Mouse (Mus musculus): ENCODE results near the gene Nfkbib. TPM values are rescaled to one million over a fixed set of nuclear protein-coding genes. Genes with fewer than 3 reads are reported as not detected.

Nfkbib gene
- total and polyA plus RNA-seq, 3 experiments = 30.5 to 101 (median 59.3) TPM

- no peak overlapping the region for H3K4me3 ChIP-seq (replicated peaks in 1 of 3; ENCODE audit: low read depth in 2 of 3, low read length in 2 of 3, poor library complexity in 1 of 3)
- H3K9me3 ChIP-seq (replicated peaks; ENCODE audit: low read length) = peaks cover 18% of the 10 kb centered on the region
- peaks cover 0 to 6% of the 10 kb centered on the region in 2 experiments for H3K36me3 ChIP-seq (replicated peaks in 1 of 2; ENCODE audit: control insufficient read depth in 1 of 2, insufficient read depth in 1 of 2, low read length in 1 of 2)
- no peaks in the 10 kb centered on the region for H3K79me2 ChIP-seq (replicated peaks; ENCODE audit: control insufficient read depth, extremely low read depth, insufficient read depth, poor library complexity, severe bottlenecking)
- in situ Hi-C loops (cut with MboI; ENCODE audit: low pct_ligation_motif_present, low pct_unique_long_range_greater_than_20kb, low sequenced_read_pairs) = no loop called here
- dilution Hi-C loops (cut with MboI; ENCODE audit: extremely low pct_ligation_motif_present, extremely low pct_unique_long_range_greater_than_20kb, low sequenced_read_pairs) = no loop called here
- TF ChIP-seq SMC3 (IDR thresholded peaks at IDR 0.05; ENCODE audit: low read depth, low read length) = no peak
- H3K4me2 ChIP-seq (ENCODE audit: insufficient read depth, low read depth, poor library complexity, severe bottlenecking) = no peak overlapping the region
- no peak for DNase-seq (ENCODE audit: extremely low read depth)
- no peaks in the 10 kb centered on the region for H3K4me1 ChIP-seq (ENCODE audit: control insufficient read depth in 1 of 2, insufficient read depth in 2 of 2)
- H3K9ac ChIP-seq (ENCODE audit: insufficient read depth, low read depth) = no peak overlapping the region
- no peak overlapping the region for H3K27ac ChIP-seq (ENCODE audit: insufficient read depth, low read depth)
- peaks cover 3% of the 10 kb centered on the region for H3K27me3 ChIP-seq (replicated peaks)
Observed at GRCm38 (mm10) chr7:28732341-28733142, 34.8 kb downstream of the Nfkbib start.

GRCm38 (mm10) chr7:28727649-28728340, 39.5 kb downstream of the Nfkbib start:
- Histone ChIP-seq H3K4me1 (ENCODE audit: control insufficient read depth in 1 of 2, insufficient read depth in 2 of 2) (0 out of 4 replicates have a peak, but pooled peaks cover 0 to 2% of the 10 kb centered on the region in 2 experiments), H3K27ac (ENCODE audit: insufficient read depth, low read depth) (no peak overlapping the region), H3K4me2 (ENCODE audit: insufficient read depth, low read depth, poor library complexity, severe bottlenecking) (no peak overlapping the region), H3K9ac (ENCODE audit: insufficient read depth, low read depth) (no peak overlapping the region), H3K4me3 (replicated peaks in 1 of 3; ENCODE audit: low read depth in 2 of 3, low read length in 2 of 3, poor library complexity in 1 of 3) (no peak overlapping the region), H3K36me3 (replicated peaks in 1 of 2; ENCODE audit: control insufficient read depth in 1 of 2, insufficient read depth in 1 of 2, low read length in 1 of 2) (no peaks in the 10 kb centered on the region), H3K79me2 (replicated peaks; ENCODE audit: control insufficient read depth, extremely low read depth, insufficient read depth, poor library complexity, severe bottlenecking) (no peaks in the 10 kb centered on the region), H3K9me3 (replicated peaks; ENCODE audit: low read length) (peaks cover 22% of the 10 kb centered on the region), H3K27me3 (replicated peaks) (peaks cover 3% of the 10 kb centered on the region)
- DNase-seq (ENCODE audit: extremely low read depth) = no peak
- dilution Hi-C loops (cut with MboI; ENCODE audit: extremely low pct_ligation_motif_present, extremely low pct_unique_long_range_greater_than_20kb, low sequenced_read_pairs) (no loop called here), in situ Hi-C loops (cut with MboI; ENCODE audit: low pct_ligation_motif_present, low pct_unique_long_range_greater_than_20kb, low sequenced_read_pairs) (no loop called here)
- TF ChIP-seq USF1 (IDR thresholded peaks at IDR 0.05; ENCODE audit: low read depth, low read length) (no peak), GABPA (IDR thresholded peaks at IDR 0.05; ENCODE audit: insufficient replicate concordance, low read depth, low read length) (no peak), JUN (IDR thresholded peaks at IDR 0.05; ENCODE audit: insufficient read depth, low read depth, low read length) (no peak), USF2 (conservative IDR thresholded peaks at IDR 0.05; ENCODE audit: low read depth, low read length) (no peak), CTCF (conservative IDR thresholded peaks at IDR 0.05 in 1 of 2, IDR thresholded peaks at IDR 0.05 in 1 of 2; ENCODE audit: low read depth in 2 of 2, low read length in 2 of 2) (peak; percentile 12 to 38; a peak in 2 of 4 replicates)

GRCm38 (mm10) chr7:28726600-28726999, 40.7 kb downstream of the Nfkbib start:
- no peak overlapping the region for H3K27ac ChIP-seq (ENCODE audit: insufficient read depth, low read depth)
- H3K36me3 ChIP-seq (replicated peaks in 1 of 2; ENCODE audit: control insufficient read depth in 1 of 2, insufficient read depth in 1 of 2, low read length in 1 of 2) = no peaks in the 10 kb centered on the region
- no peak overlapping the region for H3K4me3 ChIP-seq (replicated peaks in 1 of 3; ENCODE audit: low read depth in 2 of 3, low read length in 2 of 3, poor library complexity in 1 of 3)
- DNase-seq (ENCODE audit: extremely low read depth) = peak; percentile 63
- peaks cover 3% of the 10 kb centered on the region for H3K27me3 ChIP-seq (replicated peaks)
- dilution Hi-C loops (cut with MboI; ENCODE audit: extremely low pct_ligation_motif_present, extremely low pct_unique_long_range_greater_than_20kb, low sequenced_read_pairs) = no loop called here
- in situ Hi-C loops (cut with MboI; ENCODE audit: low pct_ligation_motif_present, low pct_unique_long_range_greater_than_20kb, low sequenced_read_pairs) = no loop called here
- H3K4me2 ChIP-seq (ENCODE audit: insufficient read depth, low read depth, poor library complexity, severe bottlenecking) = peak overlapping the region; percentile 35; the same call in 1 of the 2 replicates
- 0 out of 4 replicates have a peak, but pooled peaks cover 0 to 2% of the 10 kb centered on the region in 2 experiments for H3K4me1 ChIP-seq (ENCODE audit: control insufficient read depth in 1 of 2, insufficient read depth in 2 of 2)
- H3K9ac ChIP-seq (ENCODE audit: insufficient read depth, low read depth) = no peak overlapping the region
- peaks cover 14% of the 10 kb centered on the region for H3K9me3 ChIP-seq (replicated peaks; ENCODE audit: low read length)
- H3K79me2 ChIP-seq (replicated peaks; ENCODE audit: control insufficient read depth, extremely low read depth, insufficient read depth, poor library complexity, severe bottlenecking) = no peaks in the 10 kb centered on the region
- peak; percentile 79 to 95 for TF ChIP-seq CTCF (conservative IDR thresholded peaks at IDR 0.05 in 1 of 2, IDR thresholded peaks at IDR 0.05 in 1 of 2; ENCODE audit: low read depth in 2 of 2, low read length in 2 of 2)
- TF ChIP-seq MAX (IDR thresholded peaks at IDR 0.05; ENCODE audit: low read length) = peak; percentile 84
- TF ChIP-seq JUND (conservative IDR thresholded peaks at IDR 0.05; ENCODE audit: low read depth, low read length) = no peak
- TF ChIP-seq EP300 (IDR thresholded peaks at IDR 0.05; ENCODE audit: low read length) = no peak
- TF ChIP-seq E2F4 (IDR thresholded peaks at IDR 0.05; ENCODE audit: insufficient replicate concordance, low read depth, low read length) = no peak
- TF ChIP-seq MYC (IDR thresholded peaks at IDR 0.05; ENCODE audit: low read depth, low read length) = peak; percentile 74
- TF ChIP-seq POLR2A (IDR thresholded peaks at IDR 0.05; ENCODE audit: low read depth, low read length) = no peak
- no peak for TF ChIP-seq MAFK (IDR thresholded peaks at IDR 0.05; ENCODE audit: insufficient replicate concordance, low read length)
- TF ChIP-seq ZMIZ1 (IDR thresholded peaks at IDR 0.05; ENCODE audit: low read depth, low read length) = no peak
- no peak; the same call in 1 of the 2 replicates for TF ChIP-seq HCFC1 (IDR thresholded peaks at IDR 0.05; ENCODE audit: low read depth, low read length)
- TF ChIP-seq NRF1 (IDR thresholded peaks at IDR 0.05; ENCODE audit: low read depth, low read length) = peak; percentile 66
- no peak for TF ChIP-seq ETS1 (conservative IDR thresholded peaks at IDR 0.05; ENCODE audit: low read depth, low read length)
- no peak; the same call in 1 of the 2 replicates for TF ChIP-seq ZC3H11A (IDR thresholded peaks at IDR 0.05; ENCODE audit: low read depth, low read length)
- TF ChIP-seq ZKSCAN1 (IDR thresholded peaks at IDR 0.05; ENCODE audit: borderline replicate concordance, low read depth, low read length) = no peak
- TF ChIP-seq TCF12 (IDR thresholded peaks at IDR 0.05; ENCODE audit: low read depth, low read length) = no peak
- TF ChIP-seq GABPA (IDR thresholded peaks at IDR 0.05; ENCODE audit: insufficient replicate concordance, low read depth, low read length) = no peak
- TF ChIP-seq ZNF384 (IDR thresholded peaks at IDR 0.05; ENCODE audit: low read depth, low read length) = peak; percentile 77
- no peak for TF ChIP-seq JUN (IDR thresholded peaks at IDR 0.05; ENCODE audit: insufficient read depth, low read depth, low read length)
- TF ChIP-seq CHD2 (IDR thresholded peaks at IDR 0.05; ENCODE audit: low read length) = no peak
- peak; percentile 78 for TF ChIP-seq SMC3 (IDR thresholded peaks at IDR 0.05; ENCODE audit: low read depth, low read length)
